Mouse (Mus musculus) kidney, postnatal 36 days (tissue): Measurements from ENCODE around the gene Parvg.
A peak's percentile ranks its signal among the peaks of the same experiment; 100 is the strongest.

Experiments used
- DNase-seq, 2 experiments: peaks; one replicate each; pipeline ENCODE4 v3.0.0; 2021 to 2022; ENCODE audit warnings: mixed read lengths in 2 of 2

Parvg gene

DNA sequence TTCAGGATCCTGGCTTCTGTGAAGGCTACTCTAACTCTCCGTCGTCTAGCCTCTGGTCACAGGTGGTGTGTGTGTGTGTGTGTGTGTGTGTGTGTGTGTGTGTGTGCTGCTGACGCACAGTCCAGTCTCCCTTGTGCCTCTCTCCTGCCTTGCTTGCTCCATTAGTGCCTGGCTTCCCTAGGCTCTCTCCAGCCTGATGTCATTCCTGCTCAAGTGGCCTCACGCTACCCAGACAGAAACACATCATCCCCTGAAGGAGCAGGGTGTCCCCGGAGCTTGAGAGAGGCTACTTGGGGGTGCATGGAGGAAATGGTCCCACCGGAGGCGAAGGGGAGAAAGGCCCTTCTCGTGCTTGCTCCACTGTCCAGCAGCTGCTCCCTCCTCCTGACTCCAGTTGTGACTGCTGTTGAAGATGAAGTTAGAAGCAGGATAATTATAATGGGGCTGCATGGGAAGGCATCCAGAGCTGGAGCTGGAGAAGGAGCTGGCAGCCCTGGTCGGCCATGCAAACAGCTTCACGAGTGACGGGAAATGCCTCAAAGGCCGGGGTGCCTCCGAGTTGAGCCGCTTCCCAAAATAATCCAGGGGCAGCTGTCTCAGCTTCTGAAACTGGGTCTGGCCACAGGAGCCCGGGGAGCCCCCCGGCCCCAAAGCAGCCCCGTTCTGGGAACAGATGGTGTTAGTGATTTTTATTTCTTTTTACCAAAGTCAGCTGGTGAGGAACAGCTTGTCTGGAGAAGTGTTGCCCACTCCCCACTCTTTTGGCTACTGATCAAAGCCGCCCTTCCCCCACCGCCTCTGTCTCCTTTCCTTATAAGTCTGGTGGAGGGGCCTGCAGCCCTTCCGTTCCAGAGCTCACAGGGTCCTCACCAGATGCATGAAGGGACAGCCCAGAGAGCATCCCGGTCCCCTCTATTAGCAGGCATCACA is 28.4 kb downstream of the Parvg start:
- DNase-seq: no peak

DNA sequence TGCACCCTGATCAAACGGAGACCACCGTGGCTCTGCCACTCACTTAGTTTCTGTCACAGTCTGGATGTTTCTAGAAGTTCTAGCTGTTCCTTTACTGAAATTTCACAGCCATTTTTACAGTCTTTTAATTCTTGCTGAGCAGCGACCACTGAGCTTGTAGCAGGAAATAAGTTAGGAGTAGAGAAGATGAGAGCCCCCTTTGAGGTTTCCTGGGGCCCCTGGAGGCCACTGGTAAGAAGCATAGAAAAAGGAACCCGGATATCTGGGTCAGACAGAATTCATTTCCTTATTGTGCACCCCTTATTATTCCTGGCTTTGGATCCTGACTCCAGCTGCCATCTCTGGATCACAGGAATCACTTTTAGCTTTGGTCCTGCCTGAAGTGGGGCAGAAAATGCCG is 31.3 kb downstream of the Parvg start:
- no peak for DNase-seq

DNA sequence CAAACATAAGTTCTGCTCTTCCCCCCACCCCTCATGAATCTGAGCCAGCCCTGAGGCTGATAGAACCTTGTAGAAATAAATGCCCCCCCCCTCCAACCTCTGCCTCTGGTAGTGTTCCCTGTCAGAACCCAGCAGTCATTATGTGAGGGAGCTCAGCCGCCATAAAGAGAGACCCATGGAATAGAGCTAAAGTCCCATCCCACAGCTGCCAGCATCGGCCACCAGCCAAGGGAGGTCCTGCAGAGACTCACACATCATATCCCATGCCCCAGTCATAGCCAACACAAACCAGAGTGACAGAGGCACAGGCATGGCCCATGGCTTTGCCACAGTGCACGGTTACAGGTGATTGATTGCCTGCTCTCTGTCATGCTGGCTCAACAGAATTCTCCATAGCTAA is 40.9 kb downstream of the Parvg start:
- no peak for DNase-seq

DNA sequence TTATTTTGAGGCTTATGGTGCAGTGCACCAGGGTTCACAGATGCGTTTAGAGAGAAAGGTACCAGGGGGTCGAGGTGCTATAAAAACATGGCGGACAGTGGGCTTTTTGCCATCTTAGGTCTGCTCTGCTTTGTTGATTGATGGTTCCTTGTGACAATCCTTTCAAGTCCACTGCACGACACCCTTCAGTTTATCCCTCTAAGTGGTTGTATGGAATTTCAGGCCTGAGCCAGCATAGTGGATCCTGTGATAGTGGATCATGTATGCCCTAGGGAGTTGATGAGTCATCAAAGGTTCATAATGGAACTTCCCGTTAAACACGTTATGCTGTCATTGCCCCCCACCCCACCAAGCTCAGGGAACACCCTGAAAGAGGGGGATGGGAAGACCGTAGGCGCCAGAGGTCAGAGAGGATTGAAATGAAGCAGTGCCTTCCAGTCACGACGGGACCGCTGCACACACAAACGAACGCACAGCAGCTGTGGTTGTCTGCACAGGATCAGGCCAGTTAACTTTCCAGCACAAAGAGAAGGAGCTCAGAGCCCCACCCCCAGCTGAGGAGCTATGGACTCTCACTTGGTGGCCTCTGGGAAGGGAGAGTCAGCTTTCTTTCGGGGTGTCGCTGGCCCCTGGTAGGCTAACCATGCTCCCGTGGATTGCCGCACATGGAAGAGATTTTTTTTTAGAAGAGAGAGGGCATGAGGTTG is 42.0 kb downstream of the Parvg start:
- DNase-seq: no peak

DNA sequence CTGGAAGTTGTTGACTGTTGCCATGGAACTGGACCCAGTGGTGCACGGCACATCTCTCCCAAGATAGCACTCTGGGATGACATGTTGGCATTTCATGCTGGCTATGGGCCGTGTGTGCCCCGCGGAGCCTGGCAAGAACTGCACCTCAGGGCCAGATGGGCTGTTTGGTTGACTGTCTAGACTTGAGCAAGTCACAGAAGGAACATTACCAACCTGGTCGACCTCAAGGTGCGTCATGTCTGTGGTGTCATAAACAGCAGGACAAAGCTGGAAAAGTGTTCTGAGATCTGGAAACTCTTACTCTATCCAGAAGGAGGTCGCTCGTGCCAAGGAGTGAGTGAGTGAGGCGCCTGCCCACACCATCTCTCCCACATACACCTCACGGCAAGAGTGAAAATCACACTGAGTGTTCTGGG is 42.8 kb downstream of the Parvg start:
- no peak for DNase-seq

DNA sequence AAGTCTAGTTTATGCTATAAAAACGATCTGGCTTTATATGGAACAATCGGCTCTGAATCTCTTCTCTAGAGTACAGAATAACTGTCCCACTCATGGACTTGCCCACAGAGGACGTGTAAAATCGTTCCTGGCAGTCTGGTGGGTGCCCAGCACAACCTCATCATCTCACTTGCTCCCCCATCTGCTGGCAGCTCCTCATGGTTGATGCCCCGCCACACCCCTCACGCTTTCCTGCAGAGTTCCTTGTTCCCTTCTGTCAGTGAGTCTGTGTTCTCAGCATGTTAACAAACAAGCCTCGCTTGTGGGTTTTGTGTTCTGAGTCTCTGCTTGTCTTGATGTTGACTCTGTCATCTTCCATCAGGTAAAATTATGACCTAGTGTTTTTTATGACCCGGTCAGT is 43.6 kb downstream of the Parvg start:
- no peak for DNase-seq

DNA sequence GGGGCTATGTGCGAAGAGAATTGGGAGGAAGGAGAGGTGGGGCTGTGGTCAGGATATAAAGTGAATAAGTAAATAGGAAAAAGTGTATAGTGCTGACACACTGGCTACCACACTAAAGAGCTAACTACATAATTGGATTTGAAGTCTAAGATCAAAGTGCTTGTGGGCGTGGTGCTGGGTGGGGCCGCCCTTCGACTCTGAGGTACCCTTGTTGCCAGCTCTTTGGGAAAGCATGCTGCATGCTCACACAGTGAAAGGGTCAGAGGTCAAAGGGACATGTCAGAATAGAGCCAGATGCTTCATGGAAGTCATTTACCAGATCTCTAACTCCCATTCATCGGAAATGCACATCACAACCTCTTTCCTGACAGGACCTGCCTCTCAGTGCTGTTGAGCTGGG is 49.0 kb downstream of the Parvg start:
- no peak for DNase-seq

DNA sequence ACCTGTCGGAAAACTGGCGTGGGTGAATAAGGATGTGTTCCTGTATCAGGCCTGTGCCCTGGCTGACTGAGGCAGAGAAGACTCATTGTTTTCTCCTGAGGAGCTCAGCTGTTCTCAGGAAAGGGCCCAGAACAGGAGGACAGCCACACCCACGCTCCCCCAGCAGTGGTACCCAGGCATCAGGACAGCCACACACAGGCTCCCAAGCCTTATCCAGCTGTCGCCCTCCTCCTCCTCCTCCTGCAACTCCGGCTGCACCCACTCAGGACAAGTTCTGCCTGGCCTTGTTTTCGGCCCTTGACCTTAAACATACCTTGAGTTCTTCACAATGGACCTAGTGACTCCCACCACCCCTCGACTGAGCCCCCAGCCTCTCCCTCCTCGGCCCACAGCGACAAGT is 54.9 kb downstream of the Parvg start:
- DNase-seq: no peak

DNA sequence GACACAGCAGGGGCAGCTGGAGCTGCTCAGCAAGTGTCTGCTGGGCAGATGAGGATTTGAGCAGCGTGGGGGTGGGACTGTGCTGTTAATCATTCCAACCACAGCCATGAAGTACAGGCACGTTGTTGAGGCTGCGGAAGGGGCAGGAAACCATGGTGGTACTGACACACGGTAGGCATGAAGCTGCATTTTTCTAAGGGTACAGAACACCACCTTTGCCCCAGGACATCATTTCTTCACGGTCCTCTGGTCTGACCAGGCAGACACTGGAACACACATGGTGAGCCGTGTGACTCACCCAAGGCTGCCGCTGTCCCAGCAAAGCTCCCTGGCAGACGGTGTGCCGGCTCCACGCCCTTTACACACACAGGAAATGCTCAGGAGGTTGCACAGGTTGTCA is 56.4 kb downstream of the Parvg start:
- DNase-seq: peak; percentile 51 to 70

DNA sequence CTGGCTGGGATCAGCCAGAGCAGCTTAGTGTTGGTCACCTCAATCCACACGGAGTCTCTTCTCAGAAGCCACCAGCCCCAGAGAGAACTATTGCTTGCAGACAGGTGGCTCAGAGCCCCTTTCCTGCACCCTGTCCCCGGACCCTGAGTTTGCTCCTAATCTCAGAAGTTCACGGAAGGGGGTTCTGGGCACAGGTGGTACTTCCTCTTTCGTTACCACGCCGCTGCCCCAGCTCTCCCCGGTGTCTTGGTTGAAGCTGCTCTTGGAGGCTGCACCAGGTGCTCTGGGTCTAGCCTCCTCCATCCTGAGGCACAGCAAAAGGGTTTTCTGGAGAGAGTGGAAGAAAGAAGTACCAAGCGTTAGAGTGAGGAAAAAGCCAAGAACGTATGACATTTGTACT is 60.2 kb downstream of the Parvg start:
- no peak for DNase-seq

DNA sequence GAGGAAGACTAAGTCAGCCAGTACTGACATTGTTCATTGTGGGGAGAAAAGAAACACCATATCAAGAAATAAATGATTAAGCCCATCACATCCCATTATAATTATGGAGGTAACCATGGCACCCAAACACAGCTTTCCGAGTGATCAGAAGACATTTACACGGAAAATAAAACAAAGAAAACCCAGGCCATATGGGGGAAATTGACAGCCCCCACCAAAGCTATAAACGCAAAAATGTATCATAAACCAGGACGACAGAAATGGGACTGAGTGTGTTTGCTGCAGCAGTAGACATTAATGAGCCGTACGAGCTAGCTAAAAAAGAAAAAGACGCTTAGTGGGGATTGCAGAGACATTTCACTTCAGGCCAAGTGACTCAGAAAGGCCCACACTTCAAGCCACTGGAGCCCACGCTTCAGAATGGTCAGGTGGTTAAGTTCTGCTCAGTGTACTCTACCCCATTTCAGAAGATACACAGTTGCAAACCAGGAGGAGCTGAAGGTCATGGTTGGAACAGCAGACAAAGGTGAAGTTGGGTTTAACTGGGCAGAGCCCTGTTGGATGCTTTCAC is 62.3 kb downstream of the Parvg start:
- DNase-seq: no peak

DNA sequence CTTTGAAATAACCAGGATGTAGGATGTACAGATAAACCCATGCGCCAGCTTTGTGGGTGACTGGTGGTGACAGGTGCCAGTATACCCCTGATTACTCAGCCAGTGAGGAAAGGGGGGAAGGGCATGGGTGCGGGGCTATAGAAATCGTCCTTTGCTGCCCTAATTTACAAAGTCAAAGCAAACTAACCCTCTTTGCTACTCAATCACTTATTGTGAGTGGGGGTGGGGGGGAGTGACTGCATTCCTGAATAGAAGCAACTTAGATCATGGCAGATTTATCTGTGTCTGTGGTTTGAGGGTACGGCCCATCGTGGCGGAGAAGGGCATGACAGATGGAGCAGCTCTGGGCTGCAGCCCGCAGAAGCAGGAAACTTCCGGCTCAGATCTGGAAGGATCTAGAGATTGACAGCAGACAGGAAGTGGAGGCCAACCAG is 64.9 kb downstream of the Parvg start:
- DNase-seq: no peak

DNA sequence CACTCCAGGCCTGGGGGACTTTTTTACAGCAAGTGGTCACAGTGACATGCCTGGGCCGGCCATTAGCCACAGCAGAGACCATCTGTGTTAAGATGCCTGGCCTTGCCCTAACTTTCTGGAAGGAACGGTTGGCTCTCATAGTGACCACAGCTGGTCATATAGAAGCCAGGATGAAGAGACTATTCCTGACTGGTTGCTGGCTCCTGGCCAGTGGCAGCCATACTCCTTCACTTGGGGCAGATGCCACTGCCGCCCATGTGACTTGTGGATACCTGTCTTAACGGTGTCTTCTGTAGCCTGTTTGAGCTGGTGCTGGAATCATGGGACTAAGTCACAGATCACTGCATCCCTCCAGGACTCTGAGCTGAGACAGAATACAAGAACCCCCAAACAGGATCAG is 68.3 kb downstream of the Parvg start:
- peak in 1 of 2 experiments; percentile 29 for DNase-seq
